Mouse (Mus musculus): ENCODE measurements around the gene Ank3.
A peak's percentile ranks its signal among the peaks of the same experiment; 100 is the strongest.
"Not testable (repeated sequence)": the region's sequence is repeated elsewhere in the genome, so short reads cannot be mapped to it uniquely, and the experiment has no call there.

The Ank3 gene

DNA sequence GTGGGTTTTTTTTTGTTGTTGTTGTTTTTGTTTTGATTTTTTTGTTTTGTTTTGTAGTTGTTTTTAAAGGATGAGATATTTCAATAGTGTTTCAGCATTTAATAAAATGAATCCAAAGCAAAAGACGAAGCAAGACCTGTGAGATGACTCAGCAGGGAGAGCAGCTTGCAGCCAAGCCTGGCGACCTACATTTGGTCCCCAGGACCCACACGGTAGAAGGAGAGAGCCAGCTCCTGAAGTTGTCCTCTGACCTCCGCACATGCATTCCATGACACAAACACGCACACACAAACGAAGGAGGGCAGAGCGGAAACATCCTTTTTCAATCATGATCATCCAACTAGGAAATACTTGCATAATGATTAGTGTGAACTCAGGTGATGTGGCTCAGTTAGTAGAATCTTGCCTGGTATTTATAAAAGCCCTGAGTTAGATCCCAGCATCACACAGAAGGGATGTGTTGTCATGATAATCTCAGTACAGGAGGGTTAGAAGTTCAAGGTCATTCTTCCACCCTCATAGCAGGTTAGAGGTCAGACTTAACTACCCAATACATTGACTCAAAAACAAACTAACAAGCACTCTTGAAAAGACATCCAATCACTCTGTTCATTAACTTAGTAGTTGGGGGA lies 461.4 kb downstream of the Ank3 start:
- no peak for DNase-seq

GRCm38 (mm10) chr10:69862829-69863228 lies 464.3 kb downstream of the Ank3 start:
- DNase-seq: no peak

- DNase-seq: peak; percentile 85
These were observed 471.8 kb downstream of the Ank3 start for GRCm38 (mm10) chr10:69870348-69870747.

- no peak for DNase-seq
These were observed 472.4 kb downstream of the Ank3 start for GRCm38 (mm10) chr10:69870947-69871346.

DNA sequence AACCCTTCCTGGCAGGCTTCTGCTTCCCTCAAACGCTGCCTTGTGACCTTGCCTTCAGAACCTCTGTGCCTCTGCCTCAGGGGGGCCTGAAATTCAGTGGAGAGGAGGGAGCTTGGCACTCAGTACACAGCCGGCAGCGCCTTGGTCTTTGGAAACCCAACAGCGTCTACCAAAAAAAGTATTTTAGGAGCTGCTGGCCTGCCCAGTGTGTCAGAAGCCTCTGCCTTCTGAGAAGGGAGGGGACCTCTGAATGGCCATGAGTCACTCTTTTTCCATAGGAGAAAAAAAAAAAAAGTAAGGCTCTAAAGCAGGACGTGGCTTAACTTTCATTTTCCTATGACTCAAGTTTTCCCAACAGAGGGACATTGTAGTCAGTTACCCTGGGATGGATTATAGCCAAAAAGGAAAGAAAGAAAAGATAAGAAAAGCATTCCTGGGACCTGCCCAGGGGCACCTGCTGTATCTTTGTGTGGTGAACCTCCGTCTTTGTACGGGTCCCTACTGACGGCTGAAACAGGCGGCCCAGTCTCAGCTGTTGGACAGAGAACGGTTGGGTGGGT lies 473.7 kb downstream of the Ank3 start:
- no peak for DNase-seq

- DNase-seq: no peak
These were observed 474.3 kb downstream of the Ank3 start for GRCm38 (mm10) chr10:69872892-69873291.

GRCm38 (mm10) chr10:69874806-69875205 lies 476.2 kb downstream of the Ank3 start:
- no peak for DNase-seq

DNA sequence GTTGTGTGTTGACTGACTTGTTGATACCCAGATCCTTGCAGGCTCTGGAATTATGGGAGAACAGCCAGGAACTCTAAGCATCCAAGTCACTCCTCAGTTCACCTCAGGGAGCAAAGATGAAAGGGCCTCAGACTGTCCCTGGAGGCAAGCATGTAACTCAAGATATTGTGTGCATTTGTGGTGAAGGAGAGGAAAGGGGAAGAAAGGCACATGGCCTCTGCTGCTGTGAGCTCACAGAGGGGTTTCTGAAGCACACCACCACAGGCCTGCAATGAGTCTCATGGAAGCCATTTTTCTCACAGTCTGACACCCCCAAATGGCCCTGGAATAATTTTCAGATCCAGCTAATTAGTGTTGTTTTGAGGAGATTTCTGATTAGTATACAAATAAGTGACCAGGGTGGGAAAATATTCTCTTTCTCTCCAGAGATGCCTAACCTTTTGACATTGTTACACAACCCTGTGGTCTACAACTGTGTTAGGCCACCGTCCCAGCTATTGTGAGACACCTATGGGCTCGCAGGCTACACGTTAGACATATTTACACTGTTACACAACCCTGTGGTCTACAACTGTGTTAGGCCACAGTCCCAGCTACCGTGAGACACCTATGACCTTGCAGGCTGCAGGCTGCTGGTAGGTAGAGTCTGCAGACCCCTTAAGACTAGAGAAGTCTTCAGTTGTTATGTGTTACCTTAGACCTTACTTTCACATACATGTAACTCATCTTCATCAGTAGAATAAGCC lies 485.5 kb downstream of the Ank3 start:
- DNase-seq: no peak

DNA sequence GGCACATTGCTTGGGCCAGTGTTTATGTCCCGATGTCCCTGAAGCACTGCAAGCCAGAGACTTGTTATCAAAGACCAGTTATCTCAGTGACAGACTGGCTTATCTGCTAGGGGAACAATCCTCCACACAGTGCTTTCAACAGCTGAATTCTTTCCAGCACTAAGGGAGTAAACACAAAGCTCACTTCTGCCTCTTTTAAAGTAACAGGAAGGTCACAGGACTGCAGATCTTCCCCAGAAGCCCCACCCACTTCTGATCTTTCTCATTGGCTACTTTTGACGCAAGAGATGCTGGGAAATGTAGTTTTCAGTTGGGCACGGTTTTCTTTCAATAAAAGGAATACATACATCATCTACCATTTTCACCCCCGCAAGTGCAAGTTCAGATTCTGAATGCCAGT lies 489.8 kb downstream of the Ank3 start:
- DNase-seq: peak; percentile 38

DNA sequence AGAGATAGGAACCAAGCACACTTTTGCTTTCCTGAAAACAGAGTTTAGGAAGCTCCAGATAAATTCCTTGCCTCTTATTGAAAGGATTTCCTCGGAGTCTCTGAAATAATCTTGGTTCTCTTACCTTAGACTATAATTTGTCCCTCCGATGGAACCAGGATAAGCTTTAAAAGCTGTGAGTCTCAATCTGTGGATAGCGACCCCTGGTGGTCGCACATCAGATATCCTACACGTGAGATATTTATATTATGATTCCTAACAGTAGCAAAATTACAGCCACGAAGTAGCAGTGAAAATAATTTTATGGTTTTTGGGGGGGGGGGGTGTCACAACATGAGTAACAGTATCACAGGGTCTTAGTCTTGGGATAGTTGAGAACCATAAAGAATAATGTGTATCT lies 491.2 kb downstream of the Ank3 start:
- peak; percentile 64 for DNase-seq

- DNase-seq: no peak
These were observed 491.9 kb downstream of the Ank3 start for GRCm38 (mm10) chr10:69890389-69890985.

- no peak for DNase-seq
These were observed 493.6 kb downstream of the Ank3 start for GRCm38 (mm10) chr10:69892162-69892561.

GRCm38 (mm10) chr10:69895606-69896005 lies 497.0 kb downstream of the Ank3 start:
- DNase-seq: no peak

DNA sequence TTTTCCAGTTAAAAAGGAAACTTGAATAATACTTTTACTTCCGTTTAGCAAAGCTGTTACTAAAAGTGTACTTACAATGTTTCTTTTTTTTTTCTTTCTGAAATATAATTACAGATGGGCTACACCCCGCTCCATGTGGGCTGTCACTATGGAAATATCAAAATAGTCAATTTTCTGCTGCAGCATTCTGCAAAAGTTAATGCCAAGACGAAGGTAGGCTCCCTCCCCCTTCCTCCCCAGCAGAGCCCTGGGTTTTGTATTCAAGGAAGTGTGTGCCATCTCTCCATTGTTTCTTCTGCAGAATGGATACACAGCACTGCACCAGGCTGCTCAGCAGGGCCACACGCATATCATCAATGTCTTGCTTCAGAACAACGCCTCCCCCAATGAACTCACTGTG lies 499.4 kb downstream of the Ank3 start:
- DNase-seq: no peak

DNA sequence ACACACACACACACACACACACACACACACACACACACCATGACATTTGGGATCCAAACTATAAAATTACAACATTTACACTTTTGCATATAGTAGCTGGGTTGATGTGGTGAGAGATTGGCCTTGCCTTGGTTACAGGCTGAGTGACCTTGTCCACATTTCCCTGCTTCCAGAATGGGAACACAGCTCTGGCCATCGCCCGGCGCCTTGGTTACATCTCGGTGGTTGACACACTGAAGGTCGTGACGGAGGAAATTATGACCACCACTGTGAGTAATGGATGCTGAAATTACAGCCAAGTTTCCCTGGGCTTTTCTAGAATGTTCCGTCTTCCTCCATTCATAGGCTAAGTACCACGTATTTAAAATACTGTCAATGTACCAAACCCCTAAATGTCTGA lies 500.2 kb downstream of the Ank3 start:
- no peak for DNase-seq

- DNase-seq: no peak
These were observed 501.2 kb downstream of the Ank3 start for GRCm38 (mm10) chr10:69899788-69900187.

GRCm38 (mm10) chr10:69902024-69902423 lies 503.5 kb downstream of the Ank3 start:
- no peak for DNase-seq

- DNase-seq: no peak
These were observed 505.7 kb downstream of the Ank3 start for GRCm38 (mm10) chr10:69904321-69904720.

DNA sequence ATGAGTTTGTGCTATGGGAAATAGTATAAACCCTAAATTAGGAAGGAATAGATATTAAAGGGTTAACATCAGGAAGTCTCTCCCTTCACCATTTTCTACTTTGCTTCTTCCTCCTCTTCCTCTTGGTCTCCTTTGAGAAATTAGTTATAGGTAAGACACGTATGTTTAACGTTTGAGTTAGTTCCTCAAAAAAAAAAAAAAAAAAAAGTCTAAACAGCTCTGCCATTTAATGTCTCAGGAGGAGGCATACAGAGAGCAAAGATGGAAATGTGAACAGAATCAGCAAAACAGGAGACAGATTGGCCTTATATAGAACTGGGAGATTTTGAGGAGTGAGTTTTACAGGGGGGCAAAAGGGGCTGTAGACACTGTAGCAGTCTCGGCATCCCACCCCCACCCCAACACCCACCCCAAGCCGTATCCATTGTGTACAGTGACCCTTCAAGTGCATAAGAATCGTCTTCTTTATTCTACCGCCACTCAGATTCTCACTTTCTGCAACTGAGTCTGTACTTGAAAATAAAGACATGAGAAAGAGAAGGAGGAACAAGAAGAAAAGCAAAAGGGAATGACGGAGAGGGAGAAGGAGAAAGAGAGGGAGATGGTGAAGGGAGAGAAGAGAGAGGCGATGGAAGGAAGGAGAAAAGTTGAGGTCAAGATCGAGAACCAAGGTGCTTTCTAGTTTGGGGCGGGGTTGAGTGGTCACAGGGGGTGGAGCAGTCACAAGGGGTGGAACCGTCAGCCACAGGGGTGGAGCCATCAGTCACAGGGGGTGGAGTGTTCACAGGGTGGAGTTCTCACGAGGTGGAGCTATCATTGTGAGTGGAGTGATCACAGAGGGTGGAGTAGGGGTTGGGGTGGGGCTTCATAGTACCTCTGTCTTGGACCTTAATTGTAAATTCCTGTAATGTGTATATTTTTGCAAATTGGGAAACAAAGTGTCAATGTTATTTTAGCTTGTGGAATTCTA lies 509.5 kb downstream of the Ank3 start:
- no peak for DNase-seq

- DNase-seq: no peak
These were observed 511.3 kb downstream of the Ank3 start for GRCm38 (mm10) chr10:69909856-69910255.

GRCm38 (mm10) chr10:69910304-69910703 lies 511.7 kb downstream of the Ank3 start:
- DNase-seq: not testable (repeated sequence)

DNA sequence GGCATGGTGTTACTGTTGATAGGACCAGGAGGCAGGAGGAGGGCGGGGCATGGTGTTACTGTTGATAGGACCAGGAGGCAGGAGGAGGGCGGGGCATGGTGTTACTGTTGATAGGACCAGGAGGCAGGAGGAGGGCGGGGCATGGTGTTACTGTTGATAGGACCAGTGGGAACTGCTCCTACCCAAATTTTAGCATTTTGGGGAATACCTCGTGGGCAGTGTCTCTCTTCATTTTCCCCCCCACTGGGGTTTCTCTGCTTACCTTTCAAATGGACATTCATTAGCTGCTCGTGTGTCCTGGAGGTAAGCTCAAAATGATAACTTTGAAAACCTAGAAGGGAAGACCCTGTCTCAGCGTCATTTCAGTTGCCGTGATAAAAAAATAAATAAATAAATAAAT lies 512.2 kb downstream of the Ank3 start:
- not testable (repeated sequence) for DNase-seq

GRCm38 (mm10) chr10:69915566-69915965 lies 517.0 kb downstream of the Ank3 start:
- no peak for DNase-seq

Data from thymus, postnatal 4 days (tissue).